Mouse (Mus musculus) C2C12 (cell line): ENCODE results near the gene Grk5. TPM values are rescaled to one million over a fixed set of nuclear protein-coding genes. Genes with fewer than 3 reads are reported as not detected.

Source experiments
- H3K27me3 ChIP-seq: one replicate; pipeline ENCODE4 v1.6.1; 2011; ENCODE audit not compliant: control insufficient read depth, insufficient read depth, insufficient read length
- H3K36me3 ChIP-seq: one replicate; pipeline ENCODE4 v1.6.1; 2011; ENCODE audit not compliant: control insufficient read depth, insufficient read depth
- H3K4me3 ChIP-seq: one replicate; pipeline ENCODE4 v1.5.1; 2011; ENCODE audit warnings: mild to moderate bottlenecking, control low read depth; ENCODE audit not compliant: poor library complexity, insufficient read depth, severe bottlenecking
- H3K79me2 ChIP-seq: one replicate; pipeline ENCODE4 v1.6.1; 2011; ENCODE audit not compliant: control insufficient read depth, insufficient read depth
- H3K79me3 ChIP-seq: one replicate; pipeline ENCODE4 v1.6.1; 2011; ENCODE audit warnings: low read depth, control low read depth
- H3ac ChIP-seq: one replicate; pipeline ENCODE3; 2011; ENCODE audit warnings: low read depth; ENCODE audit not compliant: control insufficient read depth, insufficient read length
- CEBPB ChIP-seq: IDR thresholded peaks from one replicate; pipeline ENCODE4 v1.6.1; 2011; ENCODE audit warnings: low read depth, mild to moderate bottlenecking, control low read depth, moderate library complexity
- CTCF ChIP-seq: IDR thresholded peaks from one replicate; pipeline ENCODE4 v1.5.1; 2011; ENCODE audit not compliant: control insufficient read depth, insufficient read depth, insufficient read length
- FOSL1 ChIP-seq: IDR thresholded peaks from one replicate; pipeline ENCODE4 v1.8.0; 2011; ENCODE audit warnings: mild to moderate bottlenecking, low read length; ENCODE audit not compliant: poor library complexity, insufficient read depth, severe bottlenecking
- MAX ChIP-seq: IDR thresholded peaks from one replicate; pipeline ENCODE4 v1.6.1; 2011; ENCODE audit warnings: mild to moderate bottlenecking, control low read depth
- MYOD1 ChIP-seq: IDR thresholded peaks from one replicate; pipeline ENCODE4 v1.6.1; 2011; ENCODE audit warnings: low read depth; ENCODE audit not compliant: control insufficient read depth, insufficient read length
- MYOG ChIP-seq: IDR thresholded peaks from one replicate; pipeline ENCODE4 v1.6.1; 2011; ENCODE audit not compliant: control insufficient read depth, insufficient read length; ENCODE audit errors: extremely low read depth
- USF1 ChIP-seq: IDR thresholded peaks from one replicate; pipeline ENCODE4 v1.6.1; 2011; ENCODE audit warnings: low read depth, mild to moderate bottlenecking, control low read depth, moderate library complexity
- polyA plus RNA-seq: library from polyadenylated mRNA; unstranded; fragments of >200 nt; fragmentation: generic; extraction: Trizol; gene quantifications from one replicate; pipeline ENCODE4 v1.2.1, GENCODE M21; 2012; ENCODE audit warnings: missing spikeins

The Grk5 gene
- polyA plus RNA-seq, 1 experiment: 1.1 TPM

DNA sequence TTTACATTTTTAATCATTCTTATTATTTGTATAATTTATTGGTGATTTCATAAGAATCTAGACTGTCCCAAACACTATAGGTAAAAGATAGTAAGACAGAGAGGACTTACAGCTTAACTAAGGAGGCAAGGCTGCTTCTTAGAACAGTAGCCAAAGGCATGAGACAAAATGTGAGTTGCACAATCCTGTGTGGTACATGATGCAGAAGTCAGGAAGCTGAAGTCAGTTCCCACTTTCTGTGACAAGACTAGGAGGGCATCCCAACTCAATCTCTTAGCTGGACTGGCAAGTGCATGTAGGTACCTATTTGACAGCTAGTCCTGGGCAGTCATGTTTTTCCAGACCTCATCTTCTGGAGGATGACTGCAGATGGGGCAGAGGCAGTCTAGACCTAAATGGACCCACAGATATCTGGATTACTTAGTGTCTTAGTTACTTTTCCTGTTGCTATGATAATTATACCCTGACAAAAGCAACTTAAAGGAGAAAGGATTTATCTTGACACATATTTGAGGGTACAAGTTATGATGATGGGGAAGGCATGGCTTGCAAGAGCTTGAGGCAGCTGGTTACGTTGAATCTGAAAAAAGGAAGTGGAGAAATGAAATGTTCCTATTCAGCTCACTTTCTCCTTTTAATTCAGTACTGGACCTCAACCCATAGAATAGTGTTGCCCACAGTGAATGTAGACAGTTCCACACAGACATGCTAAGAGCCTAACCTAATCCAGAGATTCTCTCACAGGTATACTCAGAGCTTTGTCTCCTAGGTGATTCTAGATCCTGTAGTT lies 128.1 kb downstream of the Grk5 start:
- H3K27me3 ChIP-seq: no peaks in the 10 kb centered on the region
- H3K79me2 ChIP-seq: no peaks in the 10 kb centered on the region
- no peaks in the 10 kb centered on the region for H3K36me3 ChIP-seq
- no peak for TF ChIP-seq CEBPB
- no peak for TF ChIP-seq FOSL1
- no peak for TF ChIP-seq MYOD1
- TF ChIP-seq MYOG: no peak
- no peak for TF ChIP-seq MAX
- TF ChIP-seq CTCF: no peak
- TF ChIP-seq USF1: no peak
- no peaks in the 10 kb centered on the region for H3K79me3 ChIP-seq
- no peak overlapping the region for H3ac ChIP-seq
- H3K4me3 ChIP-seq: no peak overlapping the region

DNA sequence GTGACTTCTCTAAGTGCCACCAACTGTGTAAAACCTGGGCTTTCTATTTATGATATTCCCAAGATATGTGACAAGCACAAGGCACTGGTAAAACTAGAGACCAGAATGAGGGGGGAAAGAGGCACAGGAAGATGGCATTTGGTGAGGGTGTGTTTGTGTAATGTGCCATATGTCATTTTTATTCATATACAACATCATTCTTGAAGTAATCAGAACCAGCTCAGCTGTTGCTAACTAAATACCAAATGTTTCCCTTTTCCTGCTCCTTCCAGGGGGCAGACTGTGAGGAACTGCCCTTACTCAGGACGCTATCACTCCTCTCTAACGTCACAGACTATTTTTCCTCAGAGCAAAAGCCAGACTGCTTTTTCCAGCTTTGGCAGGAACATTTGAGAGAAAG lies 132.0 kb downstream of the Grk5 start:
- no peak overlapping the region for H3K4me3 ChIP-seq
- no peaks in the 10 kb centered on the region for H3K27me3 ChIP-seq
- H3K36me3 ChIP-seq: no peaks in the 10 kb centered on the region
- TF ChIP-seq FOSL1 (no peak), CTCF (no peak), MYOG (no peak), CEBPB (no peak), MYOD1 (no peak), USF1 (no peak), MAX (no peak)
- no peaks in the 10 kb centered on the region for H3K79me2 ChIP-seq
- H3K79me3 ChIP-seq: no peaks in the 10 kb centered on the region
- H3ac ChIP-seq: no peak overlapping the region

DNA sequence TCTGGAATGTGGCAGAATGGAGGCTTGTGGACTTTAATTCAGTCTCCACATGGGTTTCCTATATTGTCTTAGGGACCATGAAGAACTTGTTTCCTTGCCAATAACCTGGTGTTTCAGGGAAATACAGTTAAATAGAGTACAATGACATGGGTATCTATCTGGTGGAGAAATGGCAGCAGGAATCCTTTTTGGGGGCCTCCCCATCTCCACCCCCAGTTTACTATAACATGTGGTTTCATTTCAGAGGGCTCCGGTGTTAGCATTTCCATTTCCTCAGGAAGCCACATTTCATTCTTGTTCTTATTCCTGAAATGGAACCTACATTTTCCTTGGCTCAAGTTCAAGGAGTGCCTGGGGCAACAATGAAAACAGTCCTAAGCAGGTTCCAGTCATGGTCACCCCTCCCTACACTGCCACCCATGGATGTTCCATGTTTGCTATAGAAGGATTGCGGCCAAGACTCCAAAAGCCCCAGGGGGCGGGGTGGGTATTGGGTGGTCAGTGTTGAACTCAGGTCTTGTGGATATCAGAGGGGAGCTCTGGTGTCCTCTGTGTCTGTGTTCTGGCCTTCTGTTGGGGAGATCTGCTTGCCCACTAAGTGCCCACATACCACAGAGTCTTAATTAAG lies 132.5 kb downstream of the Grk5 start:
- Histone ChIP-seq H3K36me3 (no peaks in the 10 kb centered on the region), H3K4me3 (no peak overlapping the region)
- TF ChIP-seq MYOG: no peak
- no peak for TF ChIP-seq MYOD1
- TF ChIP-seq CEBPB: no peak
- TF ChIP-seq CTCF: no peak
- no peak for TF ChIP-seq FOSL1
- no peak for TF ChIP-seq MAX
- no peak for TF ChIP-seq USF1

DNA sequence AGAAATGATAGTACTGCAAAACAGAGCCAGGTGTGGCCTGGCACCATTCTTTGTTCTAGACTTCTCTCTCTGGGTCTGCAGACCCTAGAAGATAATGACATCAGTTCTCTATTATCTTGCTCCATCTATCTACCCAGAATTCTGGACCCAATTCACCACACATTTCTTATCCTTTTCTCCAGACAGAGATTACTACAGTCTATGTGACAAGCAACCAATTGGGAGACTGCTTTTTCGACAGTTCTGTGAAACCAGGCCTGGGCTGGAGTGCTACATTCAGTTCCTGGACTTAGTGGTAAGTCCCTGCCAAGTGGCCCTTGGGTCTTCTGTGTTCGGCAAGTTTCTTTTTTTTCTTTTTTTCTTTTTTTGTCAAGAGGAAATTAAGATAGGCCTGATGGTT lies 142.0 kb downstream of the Grk5 start:
- Histone ChIP-seq H3K27me3 (no peaks in the 10 kb centered on the region), H3K79me3 (no peaks in the 10 kb centered on the region), H3ac (no peak overlapping the region), H3K36me3 (no peaks in the 10 kb centered on the region), H3K79me2 (no peaks in the 10 kb centered on the region), H3K4me3 (no peak overlapping the region)
- no peak for TF ChIP-seq CEBPB
- TF ChIP-seq MYOD1: no peak
- no peak for TF ChIP-seq FOSL1
- no peak for TF ChIP-seq MYOG
- no peak for TF ChIP-seq CTCF
- TF ChIP-seq MAX: no peak

More for the DNA sequence above, 132.5 kb downstream of the Grk5 start:
- Histone ChIP-seq H3ac (no peak overlapping the region), H3K79me3 (no peaks in the 10 kb centered on the region), H3K27me3 (no peaks in the 10 kb centered on the region), H3K79me2 (no peaks in the 10 kb centered on the region)

DNA sequence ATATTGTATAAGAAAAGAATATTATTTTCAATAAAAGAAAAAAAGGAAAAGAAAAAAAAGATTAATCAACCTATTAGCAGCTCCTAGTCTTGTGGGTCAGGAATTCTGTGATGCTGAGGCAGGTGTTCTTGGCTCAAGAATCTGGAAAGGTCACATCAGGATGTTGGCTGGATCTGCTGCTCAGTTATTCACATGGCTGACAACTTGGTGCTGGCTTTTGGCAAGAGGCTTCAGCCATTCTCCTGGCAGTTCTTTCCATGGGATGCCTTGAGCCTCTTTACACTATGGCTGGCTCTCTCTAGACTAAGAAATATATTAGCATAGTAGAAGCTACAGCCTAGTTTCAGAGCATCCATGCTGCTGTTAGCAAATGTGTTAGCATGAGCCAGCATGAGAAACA lies 149.6 kb downstream of the Grk5 start:
- TF ChIP-seq FOSL1 (no peak), CTCF (no peak), MYOD1 (no peak), USF1 (no peak), MYOG (no peak), CEBPB (no peak), MAX (no peak)
- Histone ChIP-seq H3K27me3 (no peaks in the 10 kb centered on the region), H3K79me2 (no peaks in the 10 kb centered on the region), H3K4me3 (no peak overlapping the region), H3K36me3 (no peaks in the 10 kb centered on the region), H3ac (no peak overlapping the region), H3K79me3 (no peaks in the 10 kb centered on the region)
